Mouse (Mus musculus) brain, embryonic 18.5 days (tissue): ENCODE data around the gene Nrk.

Experiments used
- DNase-seq: peaks from one replicate; pipeline ENCODE4 v3.0.0-alpha.2; 2012; ENCODE audit warnings: low read depth, low spot score

Nrk gene

GRCm38 (mm10) chrX:138914041-138914776 lies at the start of gene Nrk:
Gene Nrk, plus strand, starts transcription at chrX:138914430.
- DNase-seq: no peak

- no peak for DNase-seq
Observed at GRCm38 (mm10) chrX:138913366-138913765, 864 bp upstream of the Nrk start.

GRCm38 (mm10) chrX:138914777-138915114 lies 516 bp downstream of the Nrk start:
- DNase-seq: no peak

- no peak for DNase-seq
Observed at GRCm38 (mm10) chrX:138919030-138919429, 4.8 kb downstream of the Nrk start.

GRCm38 (mm10) chrX:138943905-138944304 lies 29.7 kb downstream of the Nrk start:
- no peak for DNase-seq

- no peak for DNase-seq
Observed at GRCm38 (mm10) chrX:138960713-138961112, 46.5 kb downstream of the Nrk start.

GRCm38 (mm10) chrX:138978501-138978900 lies 64.3 kb downstream of the Nrk start:
- DNase-seq: no peak

GRCm38 (mm10) chrX:138979249-138979648 lies 65.0 kb downstream of the Nrk start:
- DNase-seq: no peak

- DNase-seq: no peak
Observed at GRCm38 (mm10) chrX:139014524-139014923, 100.3 kb downstream of the Nrk start.

- no peak for DNase-seq
Observed at GRCm38 (mm10) chrX:139016540-139016939, 102.3 kb downstream of the Nrk start.

- DNase-seq: no peak
Observed at GRCm38 (mm10) chrX:139026532-139027097, 112.4 kb downstream of the Nrk start.

- DNase-seq: no peak
Observed at GRCm38 (mm10) chrX:139027296-139027695, 113.1 kb downstream of the Nrk start.

GRCm38 (mm10) chrX:139027909-139028308 lies 113.7 kb downstream of the Nrk start:
- no peak for DNase-seq

GRCm38 (mm10) chrX:139037666-139038065 lies 123.4 kb downstream of the Nrk start:
- no peak for DNase-seq

GRCm38 (mm10) chrX:139039314-139039713 lies 125.1 kb downstream of the Nrk start:
- no peak for DNase-seq

GRCm38 (mm10) chrX:139041148-139041547 lies 126.9 kb downstream of the Nrk start:
- DNase-seq: no peak

GRCm38 (mm10) chrX:139051976-139052375 lies 137.7 kb downstream of the Nrk start:
- DNase-seq: no peak

- no peak for DNase-seq
Observed at GRCm38 (mm10) chrX:139053149-139053548, 138.9 kb downstream of the Nrk start.
